Mouse (Mus musculus) forebrain, embryonic 12.5 days (tissue): ENCODE results near the gene Macrod2. TPM values are rescaled to one million over a fixed set of nuclear protein-coding genes. Genes with fewer than 3 reads are reported as not detected.

Experiments
- ATAC-seq: fragments of 200-750 bp; cut with Nextera tagmentation; 2 replicates; pipeline ENCODE4 v1.8.0; 2017; ENCODE audit warnings: moderate TSS enrichment; ENCODE audit not compliant: low FRiP score
- H3K27ac ChIP-seq: fragments of 300-500 bp; sonication (generic); 2 replicates; pipeline ENCODE4 v1.5.1; 2016; ENCODE audit warnings: mild to moderate bottlenecking
- H3K27me3 ChIP-seq: fragments of 300-500 bp; sonication (generic); 2 replicates; pipeline ENCODE4 v1.6.1; 2016; ENCODE audit warnings: mild to moderate bottlenecking
- H3K36me3 ChIP-seq: fragments of 300-500 bp; sonication (generic); replicated peaks from 2 replicates; pipeline ENCODE4 v1.6.1; 2016; ENCODE audit warnings: mild to moderate bottlenecking
- H3K4me1 ChIP-seq: fragments of 300-500 bp; sonication (generic); 2 replicates; pipeline ENCODE4 v1.6.1; 2016
- H3K4me2 ChIP-seq: fragments of 300-500 bp; sonication (generic); 2 replicates; pipeline ENCODE4 v1.6.1; 2016; ENCODE audit warnings: mild to moderate bottlenecking, moderate library complexity
- H3K4me3 ChIP-seq: fragments of 300-500 bp; sonication (generic); replicated peaks from 2 replicates; pipeline ENCODE4 v1.5.1; 2016; ENCODE audit warnings: mild to moderate bottlenecking
- H3K9ac ChIP-seq: fragments of 300-500 bp; sonication (generic); 2 replicates; pipeline ENCODE4 v1.6.1; 2016; ENCODE audit warnings: mild to moderate bottlenecking
- H3K9me3 ChIP-seq: fragments of 300-500 bp; sonication (generic); 2 replicates; pipeline ENCODE4 v1.6.1; 2016
- WGBS: fragments of 180-500 bp; shearing (Covaris S2); methylation state at CpG from one replicate; pipeline ENCODE4 v1.1.7; 2016; 5-methylcytosine and 5-hydroxymethylcytosine counted together
- polyA plus RNA-seq: library from polyadenylated mRNA; unstranded; fragments of >200 nt; fragmentation: Nextera tagmentation; extraction: Ambion mirVana; gene quantifications from 2 replicates; pipeline ENCODE4 v1.2.1, GENCODE M21; 2016

Gene Macrod2
- polyA plus RNA-seq, 1 experiment from 2014 or later: 52.0 TPM

DNA sequence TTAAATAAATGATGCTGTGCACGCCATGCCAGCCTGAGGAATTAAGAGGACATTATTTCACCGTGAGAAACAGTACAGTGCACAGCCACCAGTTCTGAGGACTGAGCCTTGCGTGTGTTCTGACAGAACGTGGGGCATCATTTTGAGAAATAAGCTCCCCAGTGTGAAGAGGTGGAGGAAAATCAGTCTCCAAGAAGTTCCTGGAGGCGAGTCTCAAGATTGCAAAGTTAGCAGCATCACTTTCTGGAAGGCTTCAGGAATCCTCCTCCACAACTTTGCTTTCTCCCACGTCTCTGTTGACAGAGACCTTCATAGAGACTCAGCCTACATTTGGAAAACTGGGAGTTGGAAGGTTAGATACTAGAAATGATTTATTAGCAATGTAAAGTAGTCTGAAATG, 932.2 kb downstream of the Macrod2 start:
- no peak overlapping the region for H3K9ac ChIP-seq

DNA sequence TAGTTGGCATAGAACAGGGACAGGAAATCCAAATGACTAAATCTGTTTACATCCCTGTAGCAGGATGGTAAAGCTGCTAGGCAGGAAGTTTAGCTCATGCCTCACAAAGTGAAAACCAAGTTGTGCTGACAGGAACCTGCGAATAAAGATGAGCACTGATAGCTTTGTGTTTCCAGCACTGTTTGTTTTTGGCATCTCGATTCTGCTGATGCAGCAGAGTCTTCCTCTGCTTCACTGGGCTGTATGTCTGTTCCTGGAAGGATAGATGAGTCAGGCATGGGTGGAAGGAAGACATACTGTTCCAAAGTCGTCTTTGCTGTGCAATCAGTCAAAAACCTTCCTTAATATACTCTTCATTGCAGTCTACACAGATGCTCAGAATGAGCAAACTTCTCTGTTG, 942.6 kb downstream of the Macrod2 start:
- H3K4me1 ChIP-seq: no peaks in the 10 kb centered on the region
- H3K4me2 ChIP-seq: no peak overlapping the region
- no peak for ATAC-seq
- no peak overlapping the region for H3K4me3 ChIP-seq
- H3K27ac ChIP-seq: no peak overlapping the region
- WGBS: 79% methylated on average over 3 of the region's 3 CpGs
- no peaks in the 10 kb centered on the region for H3K27me3 ChIP-seq
- no peaks in the 10 kb centered on the region for H3K36me3 ChIP-seq
- H3K9me3 ChIP-seq: no peaks in the 10 kb centered on the region
- no peak overlapping the region for H3K9ac ChIP-seq

More for the DNA sequence above, 932.2 kb downstream of the Macrod2 start:
- no peaks in the 10 kb centered on the region for H3K36me3 ChIP-seq
- no peaks in the 10 kb centered on the region; the same call in none of the 2 replicates for H3K4me1 ChIP-seq
- H3K4me3 ChIP-seq: no peak overlapping the region
- no peaks in the 10 kb centered on the region for H3K9me3 ChIP-seq
- H3K4me2 ChIP-seq: no peak overlapping the region
- ATAC-seq: no peak
- whole genome bisulfite sequencing: 84% methylated on average over 6 of the region's 6 CpGs
- no peak overlapping the region for H3K27ac ChIP-seq
- no peaks in the 10 kb centered on the region for H3K27me3 ChIP-seq

DNA sequence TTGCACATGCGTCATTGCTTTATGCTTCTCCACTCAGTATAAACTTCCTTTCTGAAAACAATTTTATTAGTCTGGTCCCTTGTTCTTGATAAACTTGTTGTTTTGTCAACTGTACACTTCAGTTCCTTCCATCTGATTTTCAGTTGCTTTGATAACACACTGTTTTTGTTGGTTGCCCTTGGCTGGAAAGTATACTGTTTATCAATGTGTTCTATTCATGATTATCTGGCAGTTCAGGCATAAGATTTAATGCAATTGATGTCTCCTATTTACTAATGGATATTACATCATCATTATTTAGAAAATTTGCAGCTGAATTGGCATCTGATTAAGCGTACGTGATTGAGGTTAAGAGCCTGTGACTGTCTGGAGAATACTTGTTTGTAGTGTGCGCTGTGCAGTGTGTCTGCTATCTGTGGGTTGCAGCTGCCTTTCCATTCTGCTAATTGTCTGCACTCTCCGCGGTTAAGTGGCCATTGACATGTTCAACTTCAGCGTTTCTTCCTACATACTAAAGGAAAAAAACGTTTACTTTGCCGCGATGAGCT, 949.0 kb downstream of the Macrod2 start:
- no peaks in the 10 kb centered on the region for H3K36me3 ChIP-seq
- H3K27ac ChIP-seq: no peak overlapping the region
- no peaks in the 10 kb centered on the region for H3K9me3 ChIP-seq
- no peaks in the 10 kb centered on the region for H3K4me1 ChIP-seq
- ATAC-seq: peak; percentile 89
- WGBS: 46% methylated on average over 10 of the region's 10 CpGs
- no peaks in the 10 kb centered on the region for H3K27me3 ChIP-seq
- no peak overlapping the region for H3K4me3 ChIP-seq
- H3K9ac ChIP-seq: no peak overlapping the region
- no peak overlapping the region for H3K4me2 ChIP-seq

DNA sequence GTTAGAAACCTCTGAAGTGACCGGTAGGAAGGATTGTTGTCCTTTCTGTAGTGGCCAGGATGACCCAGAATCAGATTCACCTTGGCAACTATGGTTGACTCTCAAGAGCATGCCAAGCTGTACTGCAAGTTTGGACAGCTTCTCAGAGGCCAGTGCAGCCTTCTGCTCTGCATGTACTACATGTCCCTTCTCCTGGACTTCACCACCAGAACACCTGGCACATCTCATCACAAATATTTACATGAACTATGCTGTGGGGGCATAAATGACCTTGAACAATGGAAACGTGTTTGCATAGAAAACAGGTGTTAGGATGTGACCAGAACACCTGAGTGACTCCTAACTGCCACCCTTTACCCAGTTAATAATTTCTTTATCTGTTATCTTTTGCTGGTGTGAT, 957.5 kb downstream of the Macrod2 start:
- Histone ChIP-seq H3K9ac (no peak overlapping the region), H3K4me2 (no peak overlapping the region), H3K27me3 (no peaks in the 10 kb centered on the region), H3K27ac (no peak overlapping the region), H3K4me1 (no peaks in the 10 kb centered on the region), H3K36me3 (no peaks in the 10 kb centered on the region), H3K9me3 (no peaks in the 10 kb centered on the region), H3K4me3 (no peak overlapping the region)
- 76% methylated on average over 2 of the region's 2 CpGs for WGBS
- ATAC-seq: no peak

DNA sequence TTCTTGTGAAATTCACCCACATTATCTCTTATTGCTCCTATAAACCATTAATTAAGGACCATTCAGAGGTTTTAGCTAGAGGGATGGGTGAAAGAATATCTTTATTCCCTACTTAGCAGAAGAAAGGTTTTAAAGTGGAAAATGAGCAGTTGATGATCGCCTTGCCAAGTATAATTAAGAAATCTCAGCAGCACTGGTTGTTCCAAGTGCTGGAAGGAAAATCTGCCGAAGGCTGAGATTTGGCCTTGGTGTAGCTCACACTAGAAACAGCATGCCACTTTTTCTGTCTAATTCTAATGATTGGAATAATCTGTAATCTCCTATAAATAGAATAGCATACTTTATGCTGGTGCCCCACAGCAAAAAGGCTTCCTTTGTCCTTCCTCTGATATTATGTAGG, 993.5 kb downstream of the Macrod2 start:
- Histone ChIP-seq H3K4me1 (no peaks in the 10 kb centered on the region), H3K4me2 (no peak overlapping the region), H3K9me3 (no peaks in the 10 kb centered on the region), H3K27me3 (no peaks in the 10 kb centered on the region), H3K36me3 (no peaks in the 10 kb centered on the region), H3K4me3 (no peak overlapping the region), H3K27ac (no peak overlapping the region), H3K9ac (no peak overlapping the region)
- 70% methylated on average over 2 of the region's 2 CpGs for WGBS
- ATAC-seq: no peak

DNA sequence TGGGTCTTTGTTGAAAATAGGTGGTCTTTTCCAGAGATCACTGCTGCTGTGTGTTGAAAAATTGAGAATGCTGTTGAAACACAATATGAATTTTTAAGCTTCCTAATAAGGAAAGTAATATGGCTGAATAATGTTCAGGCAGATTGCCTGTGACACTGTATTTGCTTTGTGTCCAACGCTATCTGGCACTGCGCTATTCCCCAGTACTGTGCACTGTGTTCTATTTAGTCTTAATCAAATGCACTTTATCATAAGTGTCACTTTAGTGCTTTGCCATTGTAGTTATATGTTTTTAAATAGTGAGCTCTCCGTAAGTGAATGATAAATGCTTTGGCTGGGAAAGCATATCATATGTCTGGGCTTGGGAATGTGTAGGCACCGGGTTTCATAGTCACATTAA, 996.1 kb downstream of the Macrod2 start:
- Histone ChIP-seq H3K4me2 (no peak overlapping the region), H3K9me3 (no peaks in the 10 kb centered on the region), H3K27ac (no peak overlapping the region), H3K4me3 (no peak overlapping the region), H3K4me1 (no peaks in the 10 kb centered on the region), H3K27me3 (no peaks in the 10 kb centered on the region), H3K36me3 (no peaks in the 10 kb centered on the region), H3K9ac (no peak overlapping the region)
- 92% methylated on average over 4 of the region's 4 CpGs for WGBS
- ATAC-seq: no peak

DNA sequence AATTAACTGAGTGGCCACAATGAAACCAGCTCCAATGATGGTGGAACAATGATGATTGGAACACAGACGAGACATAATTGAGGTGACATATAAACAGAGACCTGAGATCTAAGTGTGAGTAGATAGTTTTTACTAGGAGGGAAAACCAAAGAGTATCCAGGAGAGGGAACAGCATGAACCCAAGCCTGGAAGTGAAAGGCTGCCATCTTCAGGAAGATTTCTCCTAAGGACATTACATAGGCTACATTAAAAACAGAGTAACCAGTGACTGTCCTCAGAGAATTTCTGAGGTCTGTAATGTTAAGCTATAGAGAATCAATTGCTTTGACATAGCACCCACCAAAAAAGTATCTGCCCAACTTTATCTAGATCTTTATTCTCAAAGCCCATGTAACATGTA, 999.7 kb downstream of the Macrod2 start:
- no peak overlapping the region for H3K4me3 ChIP-seq
- 73% methylated on average over 1 of the region's 1 CpGs for WGBS
- H3K36me3 ChIP-seq: no peaks in the 10 kb centered on the region

DNA sequence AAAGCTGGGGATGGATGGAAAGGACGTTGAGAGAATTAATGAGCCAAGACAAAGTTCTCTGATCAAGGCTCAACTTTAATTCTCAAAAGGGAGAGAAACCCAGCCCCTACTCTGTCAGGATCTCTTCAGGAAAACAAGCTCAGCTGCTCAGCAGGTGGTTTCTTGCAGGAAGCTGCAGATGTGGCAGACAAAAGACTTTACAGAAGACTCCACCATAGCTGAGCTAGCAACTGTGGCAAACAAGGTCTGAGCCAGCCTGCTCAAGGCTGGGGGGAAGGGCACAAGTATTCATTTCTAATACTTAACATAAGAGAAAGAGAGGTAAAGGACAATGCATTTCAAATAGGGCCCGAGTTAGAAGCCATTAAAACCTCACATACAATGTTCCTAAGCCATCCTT, 1013.7 kb downstream of the Macrod2 start:
- ATAC-seq: no peak
- H3K27ac ChIP-seq: no peak overlapping the region
- H3K9me3 ChIP-seq: no peaks in the 10 kb centered on the region
- H3K4me2 ChIP-seq: no peak overlapping the region
- no peak overlapping the region for H3K4me3 ChIP-seq
- H3K27me3 ChIP-seq: no peaks in the 10 kb centered on the region
- no peak overlapping the region for H3K9ac ChIP-seq
- WGBS: 6% methylated on average over 2 of the region's 2 CpGs
- no peaks in the 10 kb centered on the region for H3K36me3 ChIP-seq
- H3K4me1 ChIP-seq: 0 out of 2 replicates have a peak, but pooled peaks cover 3% of the 10 kb centered on the region

More for the DNA sequence above, 999.7 kb downstream of the Macrod2 start:
- H3K9me3 ChIP-seq: no peaks in the 10 kb centered on the region
- ATAC-seq: no peak
- H3K27ac ChIP-seq: no peak overlapping the region
- no peak overlapping the region for H3K9ac ChIP-seq
- H3K27me3 ChIP-seq: no peaks in the 10 kb centered on the region
- H3K4me1 ChIP-seq: 0 out of 2 replicates have a peak, but pooled peaks cover 3% of the 10 kb centered on the region
- H3K4me2 ChIP-seq: no peak overlapping the region

DNA sequence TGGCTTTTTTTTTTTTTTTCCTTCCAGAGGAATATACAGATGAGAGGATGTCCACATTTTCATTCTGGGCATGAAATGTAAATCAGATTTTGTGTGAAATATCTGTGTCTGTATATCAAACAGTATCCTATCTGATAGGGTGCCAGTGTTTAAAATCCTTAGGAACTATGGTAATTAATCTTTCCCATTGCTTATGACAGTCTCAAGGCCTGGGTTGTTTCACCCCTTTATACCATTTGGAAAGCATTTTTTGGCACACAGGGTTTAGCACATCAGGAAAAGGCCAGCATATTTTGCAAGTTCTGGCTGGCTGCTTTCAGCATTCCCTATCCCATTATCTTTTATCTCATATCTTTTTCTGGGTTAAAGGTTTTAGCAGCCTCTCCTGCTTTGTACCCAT, 1021.3 kb downstream of the Macrod2 start:
- H3K9me3 ChIP-seq: no peaks in the 10 kb centered on the region
- no peak overlapping the region for H3K4me3 ChIP-seq
- peaks cover 10% of the 10 kb centered on the region for H3K4me1 ChIP-seq
- H3K36me3 ChIP-seq: no peaks in the 10 kb centered on the region
- no peak overlapping the region for H3K27ac ChIP-seq
- no peaks in the 10 kb centered on the region for H3K27me3 ChIP-seq
- ATAC-seq: no peak
- H3K4me2 ChIP-seq: no peak overlapping the region
- H3K9ac ChIP-seq: no peak overlapping the region

DNA sequence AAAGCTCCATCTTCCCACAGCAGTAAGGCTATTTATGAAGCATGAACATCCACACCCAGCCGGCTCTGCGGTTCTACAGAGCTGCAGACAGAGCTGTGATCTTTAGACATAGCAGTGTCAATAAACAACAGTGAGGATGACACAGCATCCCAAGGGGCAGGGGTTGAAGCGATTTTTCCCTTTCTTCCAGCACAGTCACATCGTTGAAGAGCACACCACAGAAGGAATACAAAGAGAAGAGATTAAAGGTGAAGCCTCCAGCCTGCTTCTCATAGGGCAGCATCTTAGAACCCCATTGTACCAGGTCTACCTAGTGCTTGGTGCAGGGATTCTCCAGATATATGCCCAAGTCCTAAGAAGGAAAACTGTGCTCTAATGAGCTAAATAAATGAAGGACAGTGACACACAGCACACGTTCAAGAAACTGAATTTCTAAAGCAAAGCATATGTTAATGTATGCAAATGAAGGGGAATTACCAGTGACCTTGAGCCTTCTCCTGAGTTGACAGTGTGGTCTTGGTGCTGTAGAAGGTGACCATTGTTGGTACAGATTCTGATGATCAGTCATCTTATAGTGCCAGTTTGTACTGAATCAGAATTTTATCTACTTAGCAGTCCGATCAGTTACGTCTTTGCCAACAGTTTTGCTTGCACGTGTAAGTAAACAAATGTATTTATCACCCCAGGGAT, 1021.9 kb downstream of the Macrod2 start:
- Histone ChIP-seq H3K4me2 (no peak overlapping the region), H3K4me1 (peaks cover 10% of the 10 kb centered on the region), H3K27ac (no peak overlapping the region), H3K9me3 (no peaks in the 10 kb centered on the region), H3K36me3 (no peaks in the 10 kb centered on the region), H3K4me3 (no peak overlapping the region), H3K27me3 (no peaks in the 10 kb centered on the region), H3K9ac (no peak overlapping the region)
- ATAC-seq: no peak
- WGBS: 56% methylated on average over 8 of the region's 8 CpGs

DNA sequence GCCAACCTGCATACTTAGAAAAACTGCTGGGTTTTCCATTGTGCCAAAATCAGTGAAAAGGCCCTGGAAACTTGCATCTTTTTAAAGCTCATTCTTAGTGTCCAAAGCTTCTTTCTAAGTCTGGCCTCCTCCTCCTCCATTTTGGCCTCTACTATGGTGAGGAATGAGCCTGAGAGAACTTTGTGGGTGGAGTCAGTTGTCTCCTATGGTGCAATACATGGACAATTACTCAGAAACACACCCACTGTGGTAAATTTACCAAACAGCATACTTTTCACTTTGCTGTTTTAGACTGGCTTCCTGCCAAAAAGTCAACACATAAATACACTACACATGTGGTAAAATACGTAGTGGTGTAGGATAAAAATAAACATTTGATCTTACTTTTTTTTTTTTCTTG, 1024.7 kb downstream of the Macrod2 start:
- no peaks in the 10 kb centered on the region for H3K27me3 ChIP-seq
- peaks cover 10% of the 10 kb centered on the region for H3K4me1 ChIP-seq
- no peak overlapping the region for H3K9ac ChIP-seq
- no peaks in the 10 kb centered on the region for H3K9me3 ChIP-seq
- H3K4me2 ChIP-seq: no peak overlapping the region
- H3K27ac ChIP-seq: no peak overlapping the region
- no peak for ATAC-seq
- no peak overlapping the region for H3K4me3 ChIP-seq
- no peaks in the 10 kb centered on the region for H3K36me3 ChIP-seq
- 76% methylated on average over 1 of the region's 1 CpGs for WGBS

DNA sequence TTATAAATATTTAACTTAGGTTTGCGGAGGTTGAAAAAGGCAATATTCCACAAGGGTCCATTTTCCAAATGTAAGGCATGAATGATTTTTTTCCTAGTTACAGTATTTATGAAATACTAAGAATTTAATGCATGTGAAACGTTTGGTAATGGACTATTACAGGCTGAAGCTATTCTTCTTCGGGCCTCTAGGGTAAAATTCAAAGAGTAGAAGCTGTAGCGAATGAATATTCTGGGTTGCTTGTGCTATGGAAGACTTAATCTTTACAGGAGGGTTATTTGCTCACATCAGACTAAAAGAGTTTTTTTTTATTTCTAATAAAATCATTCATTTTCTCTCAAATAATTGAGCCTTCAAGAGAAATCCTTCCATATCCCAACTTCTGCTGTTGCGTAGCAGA, 1039.0 kb downstream of the Macrod2 start:
- Histone ChIP-seq H3K27me3 (no peaks in the 10 kb centered on the region), H3K9me3 (no peaks in the 10 kb centered on the region), H3K9ac (no peak overlapping the region), H3K36me3 (no peaks in the 10 kb centered on the region), H3K4me3 (no peak overlapping the region), H3K27ac (no peak overlapping the region), H3K4me1 (peaks cover 4% of the 10 kb centered on the region; the same call in 1 of the 2 replicates), H3K4me2 (no peak overlapping the region)
- 85% methylated on average over 5 of the region's 5 CpGs for WGBS
- ATAC-seq: no peak
